Mouse (Mus musculus) megakaryocyte-erythroid progenitor cell, adult 5 weeks (primary cell): ENCODE data around the gene 4930426L09Rik. TPM values are rescaled to one million over a fixed set of nuclear protein-coding genes. Genes with fewer than 3 reads are reported as not detected.

Source experiments
- polyA plus RNA-seq: library from polyadenylated mRNA; stranded (reverse); fragments of >175 nt; gene quantifications from 2 replicates; pipeline ENCODE4 v1.2.3, GENCODE M21; 2012

The 4930426L09Rik gene
- 0.13 and 0.30 TPM in 2 replicates for polyA plus RNA-seq

GRCm38 (mm10) chr2:18998054-18998478 lies at the start of gene 4930426L09Rik, which contains the start of gene Pip4k2a:
4930426L09Rik (plus strand) TSS chr2:18998343.
Pip4k2a (minus strand) TSS chr2:18998126.

Other genes starting within 250 kb of the 4930426L09Rik start
- gene Pip4k2a, start 217 bp upstream of the 4930426L09Rik start, polyA plus RNA-seq = 37.9 and 54.4 TPM in 2 replicates
- gene Armc3, start 201.0 kb downstream of the 4930426L09Rik start, polyA plus RNA-seq = 0.61 and 0.87 TPM in 2 replicates